Mouse (Mus musculus): ENCODE results near the gene Ms4a7.

GRCm38 (mm10) chr19:11335932-11336331, at the start of gene Ms4a7:
- no peak for TF ChIP-seq CTCF (IDR thresholded peaks at IDR 0.05; ENCODE audit: extremely low read depth, insufficient read depth, insufficient read length, insufficient replicate concordance)
- no peak for TF ChIP-seq POLR2A (IDR thresholded peaks at IDR 0.05; ENCODE audit: low read depth, low read length)

Data from spleen, adult 2 months (tissue).